Mouse (Mus musculus) lung, postnatal 0 days (tissue): ENCODE data around the gene Pgm5.

ENCODE experiments used
- CTCF ChIP-seq: IDR thresholded peaks from 2 replicates; pipeline ENCODE4 v1.5.1; 2016; ENCODE audit warnings: antibody characterized with exemption, mild to moderate bottlenecking
- EP300 ChIP-seq: IDR thresholded peaks from 2 replicates; pipeline ENCODE4 v1.6.1; 2016; ENCODE audit warnings: antibody characterized with exemption, mild to moderate bottlenecking, control low read depth

DNA sequence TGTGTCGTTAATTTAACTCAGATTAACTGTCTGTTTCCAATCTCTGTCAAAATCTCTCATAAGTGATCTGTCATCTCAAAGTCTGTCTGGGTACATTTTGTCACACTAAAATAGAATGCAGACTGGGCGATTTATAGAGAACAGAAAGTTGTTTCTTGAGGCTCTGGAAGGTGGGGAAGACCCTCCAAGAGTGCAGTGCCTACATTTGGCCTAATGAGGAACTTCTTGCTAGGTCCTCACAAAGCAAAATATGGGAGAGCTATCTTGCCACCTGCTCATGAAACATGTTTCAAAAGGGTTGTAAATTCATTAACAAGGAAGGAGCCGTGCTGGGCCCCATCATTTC, 107.2 kb downstream of the Pgm5 start:
- TF ChIP-seq CTCF (no peak), EP300 (no peak)
